Mouse (Mus musculus): Measurements from ENCODE around the gene Abtb2. TPM values are rescaled to one million over a fixed set of nuclear protein-coding genes. Genes with fewer than 3 reads are reported as not detected.

Abtb2 gene
- polyA plus RNA-seq, 1 experiment from 2014 or later = 13.2 TPM

- Histone ChIP-seq H3K27ac (replicated peaks) (no peak overlapping the region), H3K9ac (no peak overlapping the region), H3K9me3 (no peaks in the 10 kb centered on the region), H3K4me3 (no peak overlapping the region), H3K36me3 (no peaks in the 10 kb centered on the region), H3K27me3 (no peaks in the 10 kb centered on the region), H3K4me2 (no peak overlapping the region), H3K4me1 (replicated peaks) (peaks cover 15% of the 10 kb centered on the region)
- ATAC-seq (ENCODE audit: low FRiP score, low read depth) = no peak
- 93% methylated on average over 3 of the region's 3 CpGs for WGBS
These were observed 37.1 kb downstream of the Abtb2 start for GRCm38 (mm10) chr2:103603209-103603608.

GRCm38 (mm10) chr2:103603869-103604268 lies 37.8 kb downstream of the Abtb2 start:
- no peaks in the 10 kb centered on the region for H3K27me3 ChIP-seq
- no peak overlapping the region for H3K4me3 ChIP-seq
- no peak overlapping the region for H3K9ac ChIP-seq
- no peaks in the 10 kb centered on the region for H3K9me3 ChIP-seq
- H3K27ac ChIP-seq (replicated peaks) = no peak overlapping the region
- H3K4me2 ChIP-seq = no peak overlapping the region
- no peaks in the 10 kb centered on the region for H3K36me3 ChIP-seq
- peaks cover 15% of the 10 kb centered on the region for H3K4me1 ChIP-seq (replicated peaks)
- no peak for ATAC-seq (ENCODE audit: low FRiP score, low read depth)
- 76% methylated on average over 1 of the region's 1 CpGs for WGBS

GRCm38 (mm10) chr2:103605805-103606498 lies 39.8 kb downstream of the Abtb2 start:
- H3K4me1 ChIP-seq (replicated peaks) = peaks cover 11% of the 10 kb centered on the region; the same call in 1 of the 2 replicates
- no peaks in the 10 kb centered on the region for H3K9me3 ChIP-seq
- H3K4me3 ChIP-seq = no peak overlapping the region
- no peaks in the 10 kb centered on the region for H3K27me3 ChIP-seq
- no peak for ATAC-seq (ENCODE audit: low FRiP score, low read depth)
- no peak overlapping the region for H3K27ac ChIP-seq (replicated peaks)
- no peaks in the 10 kb centered on the region for H3K36me3 ChIP-seq
- 92% methylated on average over 4 of the region's 4 CpGs for WGBS
- no peak overlapping the region for H3K9ac ChIP-seq
- no peak overlapping the region for H3K4me2 ChIP-seq

- peaks cover 13% of the 10 kb centered on the region; the same call in 1 of the 2 replicates for H3K4me1 ChIP-seq (replicated peaks)
- H3K27ac ChIP-seq (replicated peaks) = no peak overlapping the region
- no peaks in the 10 kb centered on the region for H3K36me3 ChIP-seq
- no peaks in the 10 kb centered on the region for H3K27me3 ChIP-seq
- H3K4me3 ChIP-seq = no peak overlapping the region
- no peaks in the 10 kb centered on the region for H3K9me3 ChIP-seq
- H3K9ac ChIP-seq = no peak overlapping the region
- H3K4me2 ChIP-seq = no peak overlapping the region
- ATAC-seq (ENCODE audit: low FRiP score, low read depth) = no peak; the same call in 1 of the 2 replicates
- 74% methylated on average over 10 of the region's 10 CpGs for WGBS
These were observed 41.8 kb downstream of the Abtb2 start for GRCm38 (mm10) chr2:103607926-103608325.

- Histone ChIP-seq H3K36me3 (no peaks in the 10 kb centered on the region), H3K9ac (no peak overlapping the region)
- no peak for ATAC-seq (ENCODE audit: low FRiP score, low read depth)
These were observed 42.8 kb downstream of the Abtb2 start for GRCm38 (mm10) chr2:103608947-103609346.

GRCm38 (mm10) chr2:103609499-103609898 lies 43.4 kb downstream of the Abtb2 start:
- Histone ChIP-seq H3K4me1 (replicated peaks) (peaks cover 13% of the 10 kb centered on the region; the same call in 1 of the 2 replicates), H3K27me3 (no peaks in the 10 kb centered on the region), H3K27ac (replicated peaks) (no peak overlapping the region), H3K9me3 (no peaks in the 10 kb centered on the region), H3K4me2 (no peak overlapping the region), H3K9ac (no peak overlapping the region), H3K4me3 (no peak overlapping the region), H3K36me3 (no peaks in the 10 kb centered on the region)
- no peak for ATAC-seq (ENCODE audit: low FRiP score, low read depth)
- WGBS = 36% methylated on average over 3 of the region's 3 CpGs

More at GRCm38 (mm10) chr2:103608947-103609346, 42.8 kb downstream of the Abtb2 start:
- no peak overlapping the region for H3K27ac ChIP-seq (replicated peaks)
- no peak overlapping the region for H3K4me3 ChIP-seq
- no peak overlapping the region for H3K4me2 ChIP-seq
- H3K4me1 ChIP-seq (replicated peaks) = peaks cover 13% of the 10 kb centered on the region; the same call in 1 of the 2 replicates
- no peaks in the 10 kb centered on the region for H3K9me3 ChIP-seq
- 56% methylated on average over 1 of the region's 1 CpGs for WGBS
- no peaks in the 10 kb centered on the region for H3K27me3 ChIP-seq

- no peaks in the 10 kb centered on the region for H3K9me3 ChIP-seq
- no peak overlapping the region for H3K9ac ChIP-seq
- H3K4me2 ChIP-seq = no peak overlapping the region
- H3K4me1 ChIP-seq (replicated peaks) = peaks cover 13% of the 10 kb centered on the region; the same call in 1 of the 2 replicates
- H3K27ac ChIP-seq (replicated peaks) = peak overlapping the region; percentile 31; the same call in 1 of the 2 replicates
- no peaks in the 10 kb centered on the region for H3K27me3 ChIP-seq
- no peak overlapping the region for H3K4me3 ChIP-seq
- 47% methylated on average over 8 of the region's 8 CpGs for WGBS
- H3K36me3 ChIP-seq = no peaks in the 10 kb centered on the region
- ATAC-seq (ENCODE audit: low FRiP score, low read depth) = peak; percentile 65; the same call in 1 of the 2 replicates
These were observed 44.9 kb downstream of the Abtb2 start for GRCm38 (mm10) chr2:103610831-103611535.

GRCm38 (mm10) chr2:103613865-103614264 lies 47.8 kb downstream of the Abtb2 start:
- H3K4me3 ChIP-seq = no peak overlapping the region
- 81% methylated on average over 3 of the region's 3 CpGs for WGBS
- H3K36me3 ChIP-seq = no peaks in the 10 kb centered on the region
- no peak for ATAC-seq (ENCODE audit: low FRiP score, low read depth)
- H3K27ac ChIP-seq (replicated peaks) = no peak overlapping the region
- peaks cover 13% of the 10 kb centered on the region; the same call in 1 of the 2 replicates for H3K4me1 ChIP-seq (replicated peaks)
- H3K9ac ChIP-seq = no peak overlapping the region
- no peaks in the 10 kb centered on the region for H3K27me3 ChIP-seq
- H3K4me2 ChIP-seq = no peak overlapping the region
- H3K9me3 ChIP-seq = no peaks in the 10 kb centered on the region

- 88% methylated on average over 5 of the region's 5 CpGs for WGBS
- Histone ChIP-seq H3K9ac (no peak overlapping the region), H3K27ac (replicated peaks) (no peak overlapping the region), H3K9me3 (no peaks in the 10 kb centered on the region), H3K4me1 (replicated peaks) (peaks cover 10% of the 10 kb centered on the region; the same call in 1 of the 2 replicates), H3K27me3 (no peaks in the 10 kb centered on the region), H3K36me3 (no peaks in the 10 kb centered on the region), H3K4me3 (no peak overlapping the region), H3K4me2 (no peak overlapping the region)
- no peak for ATAC-seq (ENCODE audit: low FRiP score, low read depth)
These were observed 48.9 kb downstream of the Abtb2 start for GRCm38 (mm10) chr2:103615028-103615427.

- Histone ChIP-seq H3K4me1 (replicated peaks) (no peaks in the 10 kb centered on the region), H3K9me3 (no peaks in the 10 kb centered on the region), H3K27ac (replicated peaks) (peak overlapping the region; percentile 1; the same call in 1 of the 2 replicates), H3K27me3 (no peaks in the 10 kb centered on the region), H3K9ac (no peak overlapping the region), H3K36me3 (no peaks in the 10 kb centered on the region), H3K4me3 (no peak overlapping the region), H3K4me2 (no peak overlapping the region)
- no peak for ATAC-seq (ENCODE audit: low FRiP score, low read depth)
These were observed 52.3 kb downstream of the Abtb2 start for GRCm38 (mm10) chr2:103618407-103618806.

GRCm38 (mm10) chr2:103622950-103623349 lies 56.8 kb downstream of the Abtb2 start:
- Histone ChIP-seq H3K36me3 (no peaks in the 10 kb centered on the region), H3K27me3 (no peaks in the 10 kb centered on the region), H3K27ac (replicated peaks) (no peak overlapping the region), H3K4me1 (replicated peaks) (peaks cover 20% of the 10 kb centered on the region), H3K9ac (no peak overlapping the region), H3K4me2 (no peak overlapping the region), H3K4me3 (no peak overlapping the region), H3K9me3 (no peaks in the 10 kb centered on the region)
- no peak for ATAC-seq (ENCODE audit: low FRiP score, low read depth)
- 31% methylated on average over 4 of the region's 4 CpGs for WGBS

- Histone ChIP-seq H3K27ac (replicated peaks) (peak overlapping the region; percentile 9), H3K4me1 (replicated peaks) (peaks cover 27% of the 10 kb centered on the region), H3K4me3 (no peak overlapping the region), H3K36me3 (no peaks in the 10 kb centered on the region), H3K9me3 (no peaks in the 10 kb centered on the region), H3K9ac (no peak overlapping the region), H3K27me3 (no peaks in the 10 kb centered on the region), H3K4me2 (no peak overlapping the region)
- peak; percentile 81 for ATAC-seq (ENCODE audit: low FRiP score, low read depth)
- WGBS = 5% methylated on average over 7 of the region's 7 CpGs
These were observed 59.3 kb downstream of the Abtb2 start for GRCm38 (mm10) chr2:103625349-103625932.

Data from hindbrain, embryonic 15.5 days (tissue).